22 mouse cellular contexts compared by ENCODE assay signal in the genomic region with DNA sequence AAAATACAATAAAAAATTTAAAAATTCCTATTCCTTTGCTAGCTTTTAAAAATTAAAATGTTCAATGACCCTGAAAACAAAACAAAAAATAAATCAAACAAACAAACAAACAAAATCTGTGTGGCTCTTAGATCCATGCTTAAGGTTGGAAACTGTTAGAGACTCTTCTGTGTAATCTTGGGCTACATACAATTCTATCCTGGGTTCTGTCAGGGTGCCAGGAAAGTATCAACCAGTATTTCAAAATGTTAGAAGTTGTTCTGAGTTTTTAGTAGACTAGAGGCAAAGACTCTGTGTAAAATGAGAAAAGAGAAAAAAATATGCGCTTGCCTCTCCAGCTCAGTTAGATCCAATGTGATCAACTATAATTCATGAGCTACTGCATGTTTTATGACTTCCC.
A peak's percentile ranks its signal among the peaks of the same experiment; 100 is the strongest.
DNase-seq lines count a peak whose midpoint lies in the region; ATAC-seq and TF ChIP-seq lines count a peak whose summit lies in the region.
"Had no signal": no experiment of that assay in that cellular context is flagged by ENCODE, and none has a peak within 500 bp of the region (broad histone marks: within the 10 kb centered on the region; RNA-seq: fewer than 3 reads in every experiment).

No protein-coding gene starts in this region.

- no peaks in the 10 kb centered on the region for H3K27me3 ChIP-seq in kidney, embryonic 14.5 days (ENCODE audit: control insufficient read depth, insufficient read depth, low read length)
- H3K27me3 ChIP-seq in liver, adult 2 months (ENCODE audit: control insufficient read depth, insufficient read depth, low read length): no peaks in the 10 kb centered on the region
- H3K27me3 ChIP-seq in liver, postnatal 0 days (ENCODE audit: insufficient read depth, low read length): no peaks in the 10 kb centered on the region
- no peaks in the 10 kb centered on the region for H3K27me3 ChIP-seq in embryonic facial prominence, embryonic 10.5 days (replicated peaks; ENCODE audit: low read depth, poor library complexity, severe bottlenecking)
- H3K27me3 ChIP-seq: CH12.LX; intestine, embryonic 15.5 days; midbrain, embryonic 12.5 days; neural tube, embryonic 15.5 days; stomach, embryonic 15.5 days had no signal

- no peak for TF ChIP-seq EP300 in liver, postnatal 0 days (IDR thresholded peaks at IDR 0.05; ENCODE audit: low read depth)

- peak overlapping the region; percentile 2; the same call in 1 of the 2 replicates for H3K27ac ChIP-seq in kidney, embryonic 14.5 days (ENCODE audit: low read depth, low read length)
- H3K27ac ChIP-seq in liver, adult 2 months (replicated peaks; ENCODE audit: insufficient read depth, low read depth, low read length): no peak overlapping the region
- no peak overlapping the region for H3K27ac ChIP-seq in liver, postnatal 0 days (ENCODE audit: low read depth)
- H3K27ac ChIP-seq in embryonic facial prominence, embryonic 10.5 days (replicated peaks): peak overlapping the region; percentile 44; the same call in 1 of the 2 replicates
- H3K27ac ChIP-seq: heart, embryonic 10.5 days; intestine, embryonic 15.5 days; limb, embryonic 10.5 days; midbrain, embryonic 12.5 days; neural tube, embryonic 15.5 days; stomach, embryonic 15.5 days had no signal

- no peak for ATAC-seq in kidney, embryonic 14.5 days (ENCODE audit: low FRiP score, low TSS enrichment)
- no peak for ATAC-seq in liver, postnatal 0 days
- no peak for ATAC-seq in megakaryocyte, adult 5-6 weeks (ENCODE audit: poor library complexity, severe bottlenecking)
- ATAC-seq: activated CD4-positive, CD25-positive, alpha-beta regulatory T cell, adult 4 months had no signal

- no peak overlapping the region for H3K4me2 ChIP-seq in kidney, embryonic 14.5 days (replicated peaks; ENCODE audit: low read depth, low read length)
- no peak overlapping the region for H3K4me2 ChIP-seq in liver, postnatal 0 days (ENCODE audit: low read depth, low read length)
- H3K4me2 ChIP-seq: intestine, embryonic 15.5 days; midbrain, embryonic 12.5 days; neural tube, embryonic 15.5 days; stomach, embryonic 15.5 days had no signal

- H3K9ac ChIP-seq in kidney, embryonic 14.5 days (ENCODE audit: low read depth, low read length): no peak overlapping the region
- no peak overlapping the region for H3K9ac ChIP-seq in liver, adult 2 months (ENCODE audit: low read depth, low read length)
- H3K9ac ChIP-seq in liver, postnatal 0 days (replicated peaks): no peak overlapping the region
- H3K9ac ChIP-seq: intestine, embryonic 15.5 days; midbrain, embryonic 12.5 days; neural tube, embryonic 15.5 days; stomach, embryonic 15.5 days had no signal

- H3K9me3 ChIP-seq in kidney, embryonic 14.5 days (ENCODE audit: control insufficient read depth, low read length): no peaks in the 10 kb centered on the region
- no peaks in the 10 kb centered on the region for H3K9me3 ChIP-seq in liver, postnatal 0 days (ENCODE audit: low read length)
- no peaks in the 10 kb centered on the region for H3K9me3 ChIP-seq in embryonic facial prominence, embryonic 10.5 days
- H3K9me3 ChIP-seq: G1E; heart, embryonic 10.5 days; intestine, embryonic 15.5 days; limb, embryonic 10.5 days; midbrain, embryonic 12.5 days; neural tube, embryonic 15.5 days; stomach, embryonic 15.5 days had no signal

- peaks cover 3% of the 10 kb centered on the region; the same call in 1 of the 2 replicates for H3K4me1 ChIP-seq in kidney, embryonic 14.5 days (ENCODE audit: control insufficient read depth, insufficient read depth, low read length)
- peaks cover 5% of the 10 kb centered on the region; the same call in 1 of the 2 replicates for H3K4me1 ChIP-seq in liver, adult 2 months (ENCODE audit: control insufficient read depth, insufficient read depth, low read length)
- no peaks in the 10 kb centered on the region for H3K4me1 ChIP-seq in liver, postnatal 0 days (ENCODE audit: insufficient read depth)
- H3K4me1 ChIP-seq in embryonic facial prominence, embryonic 10.5 days: peaks cover 12% of the 10 kb centered on the region
- H3K4me1 ChIP-seq: heart, embryonic 10.5 days; intestine, embryonic 15.5 days; neural tube, embryonic 15.5 days; stomach, embryonic 15.5 days had no signal

- DNase-seq in kidney, adult 11 months: no peak
- peak; percentile 15 for DNase-seq in liver, adult 2 months (ENCODE audit: extremely low read depth, low read depth, low spot score)
- DNase-seq in liver, postnatal 0 days: no peak
- no peak for DNase-seq in embryonic facial prominence, embryonic 10.5 days (ENCODE audit: low spot score)
- DNase-seq in ovary, postnatal 36 days (ENCODE audit: low spot score): no peak
- DNase-seq: B cell, adult 2 months; cerebellum, adult 11-12 months; cerebellum, postnatal 10 days; liver; lung, postnatal 14 days; thymus, postnatal 36 days had no signal

- no peaks in the 10 kb centered on the region for H3K36me3 ChIP-seq in kidney, embryonic 14.5 days (ENCODE audit: control insufficient read depth, insufficient read depth, low read length)
- H3K36me3 ChIP-seq in liver, adult 2 months (ENCODE audit: control insufficient read depth, insufficient read depth, low read length): no peaks in the 10 kb centered on the region
- H3K36me3 ChIP-seq in liver, postnatal 0 days (replicated peaks; ENCODE audit: insufficient read depth, low read length): no peaks in the 10 kb centered on the region
- H3K36me3 ChIP-seq in embryonic facial prominence, embryonic 10.5 days (replicated peaks): no peaks in the 10 kb centered on the region
- H3K36me3 ChIP-seq: G1E; heart, embryonic 10.5 days; intestine, embryonic 15.5 days; limb, embryonic 10.5 days; midbrain, embryonic 12.5 days; neural tube, embryonic 15.5 days; stomach, embryonic 15.5 days had no signal

- 43% methylated on average over 1 of the region's 1 CpGs for WGBS in kidney, embryonic 14.5 days
- WGBS in liver, adult 2 months: 78% methylated on average over 1 of the region's 1 CpGs
- WGBS in liver, postnatal 0 days (ENCODE audit: insufficient replicate concordance): 78% methylated on average over 1 of the region's 1 CpGs
- 86% methylated on average over 1 of the region's 1 CpGs for WGBS in embryonic facial prominence, embryonic 10.5 days

- no peaks in the 10 kb centered on the region for H3K79me2 ChIP-seq in liver, adult 2 months (ENCODE audit: control insufficient read depth, insufficient read depth, low read length)

- TF ChIP-seq CTCF in liver, adult 2 months (IDR thresholded peaks at IDR 0.05; ENCODE audit: low read depth, low read length): no peak
- no peak for TF ChIP-seq CTCF in liver, postnatal 0 days (IDR thresholded peaks at IDR 0.05; ENCODE audit: low read depth)

- no peak overlapping the region for H3K4me3 ChIP-seq in kidney, embryonic 14.5 days (ENCODE audit: low read length)
- H3K4me3 ChIP-seq in liver, adult 2 months (ENCODE audit: insufficient read depth, low read depth, low read length): no peak overlapping the region
- H3K4me3 ChIP-seq in liver, postnatal 0 days (ENCODE audit: low read depth, low read length): no peak overlapping the region
- no peak overlapping the region for H3K4me3 ChIP-seq in embryonic facial prominence, embryonic 10.5 days
- H3K4me3 ChIP-seq: heart, embryonic 10.5 days; intestine, embryonic 15.5 days; limb, embryonic 10.5 days; midbrain, embryonic 12.5 days; neural tube, embryonic 15.5 days; stomach, embryonic 15.5 days had no signal

- no peak for TF ChIP-seq POLR2A in liver, adult 2 months (IDR thresholded peaks at IDR 0.05; ENCODE audit: extremely low read depth, insufficient read depth, low read length)

Comparison
In these comparisons a context has a peak if more than half of its experiments do, and no peak if none do; other contexts are left out.
1. H3K27ac ChIP-seq: peak in kidney, embryonic 14.5 days (single experiment) and embryonic facial prominence, embryonic 10.5 days (single experiment); none in liver, adult 2 months (single experiment) and liver, postnatal 0 days (single experiment).